Mouse (Mus musculus) forebrain, postnatal 0 days (tissue): ENCODE results near the gene Nr1h2. TPM values are rescaled to one million over a fixed set of nuclear protein-coding genes. Genes with fewer than 3 reads are reported as not detected.

Source experiments
- ATAC-seq: fragments of 200-750 bp; cut with Nextera tagmentation; 2 replicates; pipeline ENCODE4 v1.8.0; 2017; ENCODE audit warnings: mild to moderate bottlenecking, moderate library complexity
- DNase-seq: peaks from one replicate; pipeline ENCODE4 v3.0.0-alpha.2; 2015
- H3K27ac ChIP-seq: fragments of 300-500 bp; sonication (generic); 2 replicates; pipeline ENCODE4 v1.5.1; 2014; ENCODE audit warnings: low read depth, mild to moderate bottlenecking, antibody characterized with exemption, low read length, moderate library complexity, mixed read lengths
- H3K27me3 ChIP-seq: fragments of 300-500 bp; sonication (generic); 2 replicates; pipeline ENCODE4 v1.6.1; 2014; ENCODE audit warnings: mild to moderate bottlenecking, low read length, mixed read lengths; ENCODE audit not compliant: insufficient read depth
- H3K36me3 ChIP-seq: fragments of 300-500 bp; sonication (generic); 2 replicates; pipeline ENCODE4 v1.6.1; 2014; ENCODE audit warnings: mild to moderate bottlenecking, moderate library complexity; ENCODE audit not compliant: insufficient read depth
- H3K4me1 ChIP-seq: fragments of 300-500 bp; sonication (generic); 2 replicates; pipeline ENCODE4 v1.6.1; 2014; ENCODE audit warnings: antibody characterized with exemption; ENCODE audit not compliant: insufficient read depth
- H3K4me2 ChIP-seq: fragments of 300-500 bp; sonication (generic); 2 replicates; pipeline ENCODE4 v1.6.1; 2014; ENCODE audit warnings: low read depth, mild to moderate bottlenecking, moderate library complexity
- H3K4me3 ChIP-seq: fragments of 300-500 bp; sonication (generic); 2 replicates; pipeline ENCODE4 v1.5.1; 2014; ENCODE audit warnings: low read depth, low read length, mixed read lengths
- H3K9ac ChIP-seq: fragments of 300-500 bp; sonication (generic); 2 replicates; pipeline ENCODE4 v1.6.1; 2014; ENCODE audit warnings: mild to moderate bottlenecking
- H3K9me3 ChIP-seq: fragments of 300-500 bp; sonication (generic); 2 replicates; pipeline ENCODE4 v1.6.1; 2016; ENCODE audit warnings: low read length
- CTCF ChIP-seq: sonication (generic); IDR thresholded peaks from 2 replicates; pipeline ENCODE4 v1.5.1; 2016; ENCODE audit warnings: antibody characterized with exemption, control low read depth, low read depth
- WGBS: fragments of 180-500 bp; shearing (Covaris S2); extraction: QIAGEN DNeasy Blood & Tissue Kit; methylation state at CpG from one replicate; pipeline ENCODE4 v1.1.7; 2014; 5-methylcytosine and 5-hydroxymethylcytosine counted together
- polyA plus RNA-seq: library from polyadenylated mRNA; unstranded; fragments of >200 nt; fragmentation: Nextera tagmentation; extraction: Ambion mirVana; gene quantifications from 2 replicates; pipeline ENCODE4 v1.2.1, GENCODE M21; 2015
- total RNA-seq: library from RNA; depleted of rRNA; stranded (reverse); fragments of >200 nt; gene quantifications from 2 replicates; pipeline ENCODE4 v1.2.3, GENCODE M21; 2014

Nr1h2 gene
- total and polyA plus RNA-seq, 2 experiments from 2014 or later, result 44.1 to 51.1 TPM

DNA sequence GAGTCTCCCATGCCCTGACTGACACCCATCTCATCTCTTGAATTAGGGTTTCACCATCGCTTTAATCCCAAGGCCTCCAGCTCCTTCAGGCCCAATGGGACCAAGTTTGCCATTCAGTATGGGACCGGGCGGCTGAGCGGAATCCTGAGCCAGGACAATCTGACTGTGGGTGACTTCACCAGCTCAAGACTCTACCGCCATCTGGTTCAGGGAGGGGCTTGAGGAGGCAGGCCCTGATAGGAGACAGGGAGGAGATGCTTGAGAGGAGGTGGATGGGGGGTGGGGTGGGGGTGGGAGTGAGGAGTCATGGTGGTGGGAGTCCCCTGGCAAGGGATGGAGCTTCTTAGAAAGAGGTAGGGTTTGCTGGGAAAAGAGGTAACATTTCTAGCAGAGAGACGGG is 27.9 kb upstream of the Nr1h2 start:
- no peaks in the 10 kb centered on the region for H3K27me3 ChIP-seq
- no peaks in the 10 kb centered on the region for H3K36me3 ChIP-seq
- ATAC-seq (no peak), DNase-seq (no peak)
- no peaks in the 10 kb centered on the region for H3K9me3 ChIP-seq
- no peak overlapping the region for H3K4me3 ChIP-seq
- 79% methylated on average over 6 of the region's 6 CpGs for WGBS
- no peak for TF ChIP-seq CTCF
- H3K4me2 ChIP-seq, result no peak overlapping the region
- H3K4me1 ChIP-seq, result no peaks in the 10 kb centered on the region
- no peak overlapping the region for H3K9ac ChIP-seq
- no peak overlapping the region for H3K27ac ChIP-seq

- H3K4me2 ChIP-seq, result no peak overlapping the region
- no peak overlapping the region for H3K4me3 ChIP-seq
- 57% methylated on average over 5 of the region's 5 CpGs for WGBS
- no peaks in the 10 kb centered on the region for H3K9me3 ChIP-seq
- ATAC-seq (no peak), DNase-seq (no peak)
- no peaks in the 10 kb centered on the region for H3K36me3 ChIP-seq
- no peaks in the 10 kb centered on the region for H3K27me3 ChIP-seq
- H3K9ac ChIP-seq, result no peak overlapping the region
- no peak overlapping the region for H3K27ac ChIP-seq
- TF ChIP-seq CTCF, result no peak
- no peaks in the 10 kb centered on the region for H3K4me1 ChIP-seq
Observed at GRCm38 (mm10) chr7:44576333-44576844, 22.6 kb upstream of the Nr1h2 start.

- DNase-seq (no peak), ATAC-seq (no peak)
- TF ChIP-seq CTCF, result no peak
- no peak overlapping the region for H3K4me3 ChIP-seq
- no peak overlapping the region for H3K4me2 ChIP-seq
- no peaks in the 10 kb centered on the region for H3K4me1 ChIP-seq
- H3K9me3 ChIP-seq, result no peaks in the 10 kb centered on the region
- no peak overlapping the region for H3K27ac ChIP-seq
- no peaks in the 10 kb centered on the region for H3K27me3 ChIP-seq
- no peak overlapping the region for H3K9ac ChIP-seq
- H3K36me3 ChIP-seq, result no peaks in the 10 kb centered on the region
- 70% methylated on average over 5 of the region's 5 CpGs for WGBS
Observed at GRCm38 (mm10) chr7:44572956-44573484, 19.3 kb upstream of the Nr1h2 start.

DNA sequence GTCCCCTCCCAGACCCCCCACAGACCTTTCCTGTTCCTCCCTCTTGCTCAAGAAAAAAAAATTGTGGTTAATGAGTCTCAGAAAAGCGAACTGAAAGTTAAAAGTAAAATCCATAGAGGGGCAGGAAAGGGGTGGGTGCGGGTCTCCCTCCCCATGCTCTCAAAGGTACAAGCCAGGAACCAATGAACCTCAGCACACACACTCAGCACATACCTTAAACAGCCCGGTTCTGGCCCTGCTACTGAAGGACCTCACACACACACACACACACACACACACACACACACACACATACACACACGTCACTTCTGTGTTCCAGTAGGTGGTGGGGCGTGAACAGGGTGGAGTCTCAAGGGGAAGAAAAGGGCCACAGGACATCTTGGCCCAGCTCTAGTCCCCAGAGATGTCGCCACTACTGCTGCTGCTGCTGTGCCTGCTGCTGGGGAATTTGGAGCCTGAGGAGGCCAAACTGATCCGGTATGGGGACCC is 18.5 kb upstream of the Nr1h2 start, which contains the start of gene Napsa:
Gene Napsa (plus strand): TSS at position 168 of the 489 bp plus-strand sequence.
- no peaks in the 10 kb centered on the region for H3K4me1 ChIP-seq
- ATAC-seq, result no peak
- 36% methylated on average over 7 of the region's 7 CpGs for WGBS

GRCm38 (mm10) chr7:44571811-44572210 is 18.1 kb upstream of the Nr1h2 start:
- Histone ChIP-seq H3K36me3 (no peaks in the 10 kb centered on the region), H3K9ac (no peak overlapping the region), H3K4me3 (no peak overlapping the region), H3K27me3 (no peaks in the 10 kb centered on the region), H3K4me2 (no peak overlapping the region), H3K27ac (no peak overlapping the region), H3K9me3 (no peaks in the 10 kb centered on the region), H3K4me1 (no peaks in the 10 kb centered on the region)
- ATAC-seq (no peak), DNase-seq (no peak)
- no peak for TF ChIP-seq CTCF
- WGBS, result 31% methylated on average over 4 of the region's 4 CpGs

More for the DNA sequence above, 18.5 kb upstream of the Nr1h2 start, which contains the start of gene Napsa:
- Histone ChIP-seq H3K27me3 (no peaks in the 10 kb centered on the region), H3K4me2 (no peak within 1 kb of the TSS), H3K9me3 (no peaks in the 10 kb centered on the region), H3K36me3 (no peaks in the 10 kb centered on the region), H3K9ac (no peak within 1 kb of the TSS), H3K4me3 (no peak within 1 kb of the TSS), H3K27ac (no peak within 1 kb of the TSS)
- DNase-seq, result no peak
- no peak for TF ChIP-seq CTCF

DNA sequence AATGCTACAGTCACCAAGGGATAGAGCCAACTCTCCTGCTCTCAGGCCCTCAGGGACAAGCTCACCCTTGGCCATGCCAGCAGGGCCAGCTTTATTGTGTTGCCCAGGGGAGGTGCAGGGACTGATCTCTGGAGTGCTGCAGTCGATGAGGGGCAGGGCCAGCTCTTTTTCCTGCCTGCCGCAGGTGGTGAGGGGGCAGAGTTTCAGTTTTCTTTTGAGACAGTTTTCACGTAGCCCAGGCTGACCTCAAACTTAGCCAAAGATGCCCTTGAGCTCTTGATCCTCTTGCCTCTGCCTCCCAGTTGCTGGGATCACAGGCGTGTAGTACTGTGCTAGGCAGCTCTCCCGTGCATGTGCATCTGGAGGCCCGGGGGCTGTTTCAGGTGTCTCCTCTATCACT is 17.2 kb upstream of the Nr1h2 start:
- Histone ChIP-seq H3K4me3 (no peak overlapping the region), H3K9me3 (no peaks in the 10 kb centered on the region), H3K27ac (no peak overlapping the region), H3K9ac (no peak overlapping the region), H3K27me3 (no peaks in the 10 kb centered on the region), H3K4me1 (no peaks in the 10 kb centered on the region), H3K4me2 (no peak overlapping the region), H3K36me3 (no peaks in the 10 kb centered on the region)
- no peak for DNase-seq
- 88% methylated on average over 6 of the region's 6 CpGs for WGBS
- no peak for ATAC-seq
- TF ChIP-seq CTCF, result no peak

- Histone ChIP-seq H3K9ac (no peak overlapping the region), H3K9me3 (no peaks in the 10 kb centered on the region), H3K27me3 (no peaks in the 10 kb centered on the region), H3K36me3 (no peaks in the 10 kb centered on the region), H3K27ac (no peak overlapping the region), H3K4me3 (no peak overlapping the region), H3K4me2 (no peak overlapping the region), H3K4me1 (no peaks in the 10 kb centered on the region)
- no peak for TF ChIP-seq CTCF
- 74% methylated on average over 9 of the region's 9 CpGs for WGBS
- ATAC-seq, result no peak
- DNase-seq, result no peak
Observed at GRCm38 (mm10) chr7:44568803-44569202, 15.1 kb upstream of the Nr1h2 start.
